8 mouse cellular contexts compared by ENCODE assay signal in the genomic region with DNA sequence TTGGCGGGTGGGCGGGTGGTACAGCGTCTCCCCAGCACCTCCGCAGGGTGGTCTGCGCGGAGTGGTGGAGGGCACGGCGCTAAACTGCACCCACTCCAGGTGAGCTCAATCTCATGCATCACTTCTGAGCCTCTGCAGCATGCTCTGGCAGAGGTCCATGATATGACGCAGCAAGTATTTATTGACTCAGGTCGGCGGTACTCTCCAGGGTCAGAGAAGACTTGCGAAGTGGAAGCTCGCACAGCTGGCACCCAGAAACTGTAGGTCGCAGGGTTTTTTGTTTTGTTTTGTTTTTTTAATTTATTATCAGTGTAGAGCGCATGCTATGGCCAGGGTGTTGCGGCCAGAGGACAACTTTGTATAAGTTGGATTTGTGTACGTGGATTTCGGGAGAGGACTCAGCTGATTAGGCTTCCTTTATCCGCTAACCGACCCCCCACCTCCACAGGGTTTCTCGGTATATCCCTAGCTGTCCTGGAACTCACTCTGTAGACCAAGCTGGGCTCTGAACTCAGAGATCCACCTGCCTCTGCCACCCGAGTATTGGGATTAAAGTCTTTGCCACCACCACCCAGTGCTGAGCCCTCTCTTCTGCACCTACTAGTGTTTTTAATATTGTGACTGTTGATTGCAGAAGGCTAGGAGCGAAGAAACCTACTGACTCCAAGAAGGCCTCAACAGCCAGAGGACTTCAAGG. TPM values are rescaled to one million over a fixed set of nuclear protein-coding genes. Genes with fewer than 3 reads are reported as not detected.
DNase-seq lines count a peak whose midpoint lies in the region; ATAC-seq and TF ChIP-seq lines count a peak whose summit lies in the region.

No protein-coding gene starts in this region.

- H3K4me1 ChIP-seq in kidney, adult 2 months (ENCODE audit: control insufficient read depth, insufficient read depth, low read length), result peaks cover 7% of the 10 kb centered on the region; the same call in 1 of the 2 replicates
- peaks cover 7% of the 10 kb centered on the region; the same call in 1 of the 2 replicates for H3K4me1 ChIP-seq in lung, adult 2 months (ENCODE audit: control insufficient read depth, insufficient read depth, low read length)
- H3K4me1 ChIP-seq in neural tube, embryonic 14.5 days (ENCODE audit: control insufficient read depth, insufficient read depth, low read length), result peaks cover 25% of the 10 kb centered on the region

- no peaks in the 10 kb centered on the region for H3K27me3 ChIP-seq in kidney, adult 2 months (replicated peaks; ENCODE audit: control insufficient read depth, insufficient read depth, low read length)
- no peaks in the 10 kb centered on the region for H3K27me3 ChIP-seq in neural tube, embryonic 14.5 days (ENCODE audit: control insufficient read depth, insufficient read depth, low read length)

- DNase-seq in urinary bladder, adult 2 months (ENCODE audit: low spot score), result peak; percentile 31
- no peak for DNase-seq in urinary bladder, postnatal 10 days (ENCODE audit: low spot score)
- peak; percentile 89 for DNase-seq in cerebellum, adult 9-10 months
- peak; percentile 72 for DNase-seq in heart, adult 8-10 months (ENCODE audit: low spot score)
- peak; percentile 87 for DNase-seq in kidney, adult 2 months
- DNase-seq in lung, adult 2 months, result peak; percentile 68
- DNase-seq in yolk sac, embryonic 10.5 days (ENCODE audit: low spot score), result peak; percentile 41

- TF ChIP-seq CTCF in kidney, adult 2 months (conservative IDR thresholded peaks at IDR 0.05; ENCODE audit: insufficient read depth, insufficient read length, low read depth, low read length), result no peak
- no peak for TF ChIP-seq CTCF in lung, adult 2 months (IDR thresholded peaks at IDR 0.05; ENCODE audit: insufficient read depth, low read length)

- H3K4me2 ChIP-seq in neural tube, embryonic 14.5 days (ENCODE audit: low read depth, low read length), result peak overlapping the region; percentile 91

- H3K27ac ChIP-seq in kidney, adult 2 months (ENCODE audit: insufficient read depth, low read depth, low read length), result peak overlapping the region; percentile 84
- H3K27ac ChIP-seq in neural tube, embryonic 14.5 days (ENCODE audit: low read depth, low read length), result peak overlapping the region; percentile 55; the same call in 1 of the 2 replicates

- 0 out of 2 replicates have a peak overlapping the region, but pooled peaks have one; percentile 16 for H3K9ac ChIP-seq in neural tube, embryonic 14.5 days (replicated peaks; ENCODE audit: low read depth, low read length)

- no peak for TF ChIP-seq POLR2A in kidney, adult 2 months (IDR thresholded peaks at IDR 0.05; ENCODE audit: low read depth, low read length)
- TF ChIP-seq POLR2A in lung, adult 2 months (IDR thresholded peaks at IDR 0.05; ENCODE audit: borderline replicate concordance, extremely low read depth, low read depth, low read length), result peak; percentile 46; the same call in 1 of the 2 replicates

- no peaks in the 10 kb centered on the region for H3K9me3 ChIP-seq in neural tube, embryonic 14.5 days (ENCODE audit: control insufficient read depth, low read length)

- H3K36me3 ChIP-seq in kidney, adult 2 months (ENCODE audit: control insufficient read depth, insufficient read depth, low read length), result no peaks in the 10 kb centered on the region
- H3K36me3 ChIP-seq in neural tube, embryonic 14.5 days (ENCODE audit: control insufficient read depth, insufficient read depth, low read length), result no peaks in the 10 kb centered on the region

- peak overlapping the region; percentile 60 for H3K4me3 ChIP-seq in kidney, adult 2 months (ENCODE audit: insufficient read depth, low read depth, low read length)
- peak overlapping the region; percentile 83 for H3K4me3 ChIP-seq in lung, adult 2 months (replicated peaks; ENCODE audit: extremely low read depth, low read depth, low read length)
- peak overlapping the region; percentile 86 for H3K4me3 ChIP-seq in neural tube, embryonic 14.5 days (ENCODE audit: low read depth, low read length)

- 3% methylated on average over 23 of the region's 23 CpGs for WGBS in kidney, adult 2 months
- WGBS in lung, adult 2 months, result 2% methylated on average over 23 of the region's 23 CpGs
- WGBS in neural tube, embryonic 14.5 days, result 4% methylated on average over 23 of the region's 23 CpGs

- ATAC-seq in neural tube, embryonic 14.5 days (ENCODE audit: low read depth), result peak; percentile 22; the same call in 1 of the 2 replicates

RNA-seq across cellular contexts. Expression of a gene that starts 0.6 kb away (rescaled TPM):
- polyA plus RNA-seq in urinary bladder, adult 2 months (2012; rRNA removed), result 69.8 and 84.0 TPM in 2 replicates
- total RNA-seq in heart, adult 8-10 months (2022), result 10 to 100 TPM; 27.8 to 43.0 (median 34.9) TPM
- 34.6 and 42.9 TPM in 2 replicates for polyA plus RNA-seq in kidney, adult 2 months (2012; rRNA removed)
- 136 and 146 TPM in 2 replicates for polyA plus RNA-seq in lung, adult 2 months (2012; rRNA removed)
- polyA plus RNA-seq in neural tube, embryonic 14.5 days (2014; fragmentation: Nextera tagmentation; extraction: Ambion mirVana), result 30.8 and 37.5 TPM in 2 replicates

RNA-seq across cellular contexts. Expression of a gene that starts 15.1 kb away (rescaled TPM):
- 1.4 and 1.5 TPM in 2 replicates for polyA plus RNA-seq in urinary bladder, adult 2 months (2012; rRNA removed)
- total RNA-seq in heart, adult 8-10 months (2022), result under 1 TPM in 3 of 4 experiments, not detected in 1; 0.23 to 0.50 (median 0.25) TPM
- 0.56 and 0.58 TPM in 2 replicates for polyA plus RNA-seq in kidney, adult 2 months (2012; rRNA removed)
- 1.1 and 1.2 TPM in 2 replicates for polyA plus RNA-seq in lung, adult 2 months (2012; rRNA removed)
- polyA plus RNA-seq in neural tube, embryonic 14.5 days (2014; fragmentation: Nextera tagmentation; extraction: Ambion mirVana), result 1.8 and 5.7 TPM in 2 replicates

RNA-seq across cellular contexts. Expression of a gene that starts 21.3 kb away (rescaled TPM):
- 174 and 223 TPM in 2 replicates for polyA plus RNA-seq in urinary bladder, adult 2 months (2012; rRNA removed)
- total RNA-seq in heart, adult 8-10 months (2022), result 10 to 100 TPM; 37.0 to 50.9 (median 42.7) TPM
- 108 and 124 TPM in 2 replicates for polyA plus RNA-seq in kidney, adult 2 months (2012; rRNA removed)
- polyA plus RNA-seq in lung, adult 2 months (2012; rRNA removed), result 237 and 263 TPM in 2 replicates
- 74.2 and 76.6 TPM in 2 replicates for polyA plus RNA-seq in neural tube, embryonic 14.5 days (2014; fragmentation: Nextera tagmentation; extraction: Ambion mirVana)
